Mouse (Mus musculus) liver, embryonic 13.5 days (tissue): ENCODE measurements around the gene Dnajc11. TPM values are rescaled to one million over a fixed set of nuclear protein-coding genes. Genes with fewer than 3 reads are reported as not detected.
A peak's percentile ranks its signal among the peaks of the same experiment; 100 is the strongest.

Experiments used
- ATAC-seq: fragments of 200-750 bp; cut with Nextera tagmentation; 2 replicates; pipeline ENCODE4 v1.8.0; 2017; ENCODE audit warnings: low read depth, mild to moderate bottlenecking, moderate number of reproducible peaks, moderate library complexity
- DNase-seq: peaks from one replicate; pipeline ENCODE4 v3.0.0; 2022
- H3K27ac ChIP-seq: fragments of 300-500 bp; sonication (generic); 2 replicates; pipeline ENCODE4 v1.5.1; 2015; ENCODE audit warnings: moderate library complexity, mild to moderate bottlenecking, inconsistent platforms
- H3K27me3 ChIP-seq: fragments of 300-500 bp; sonication (generic); 2 replicates; pipeline ENCODE4 v1.6.1; 2015; ENCODE audit warnings: mild to moderate bottlenecking, inconsistent platforms
- H3K36me3 ChIP-seq: fragments of 300-500 bp; sonication (generic); 2 replicates; pipeline ENCODE4 v1.6.1; 2015; ENCODE audit warnings: mild to moderate bottlenecking, inconsistent platforms
- H3K4me1 ChIP-seq: fragments of 300-500 bp; sonication (generic); replicated peaks from 2 replicates; pipeline ENCODE4 v1.6.1; 2015; ENCODE audit warnings: inconsistent platforms
- H3K4me2 ChIP-seq: fragments of 300-500 bp; sonication (generic); 2 replicates; pipeline ENCODE4 v1.6.1; 2015; ENCODE audit warnings: inconsistent platforms, mild to moderate bottlenecking, moderate library complexity
- H3K4me3 ChIP-seq: fragments of 300-500 bp; sonication (generic); replicated peaks from 2 replicates; pipeline ENCODE4 v1.5.1; 2015; ENCODE audit warnings: mild to moderate bottlenecking, inconsistent platforms
- H3K9ac ChIP-seq: fragments of 300-500 bp; sonication (generic); 2 replicates; pipeline ENCODE4 v1.6.1; 2015; ENCODE audit warnings: mild to moderate bottlenecking, inconsistent platforms
- H3K9me3 ChIP-seq: fragments of 300-500 bp; sonication (generic); replicated peaks from 2 replicates; pipeline ENCODE4 v1.6.1; 2016; ENCODE audit warnings: inconsistent platforms
- WGBS: fragments of 180-500 bp; shearing (Covaris S2); methylation state at CpG from one replicate; pipeline ENCODE4 v1.1.7; 2015; ENCODE audit not compliant: insufficient replicate concordance; 5-methylcytosine and 5-hydroxymethylcytosine counted together
- polyA plus RNA-seq: library from polyadenylated mRNA; unstranded; fragments of >200 nt; fragmentation: Nextera tagmentation; extraction: Ambion mirVana; gene quantifications from 2 replicates; pipeline ENCODE4 v1.2.1, GENCODE M21; 2015

Gene Dnajc11
- polyA plus RNA-seq, 1 experiment from 2014 or later, result 58.3 TPM

GRCm38 (mm10) chr4:151960513-151960854 is 27.0 kb downstream of the Dnajc11 start:
- DNase-seq, result peak; percentile 89
- Histone ChIP-seq H3K36me3 (peaks cover 84% of the 10 kb centered on the region), H3K4me1 (peaks cover 84% of the 10 kb centered on the region), H3K27ac (peak overlapping the region; percentile 99), H3K9me3 (no peaks in the 10 kb centered on the region), H3K4me2 (peak overlapping the region; percentile 58), H3K9ac (peak overlapping the region; percentile 74), H3K27me3 (no peaks in the 10 kb centered on the region), H3K4me3 (peak overlapping the region; percentile 6; the same call in 1 of the 2 replicates)
- WGBS, result 15% methylated on average over 3 of the region's 3 CpGs
- peak; percentile 94 for ATAC-seq

GRCm38 (mm10) chr4:151962817-151963216 is 29.3 kb downstream of the Dnajc11 start:
- WGBS, result 23% methylated on average over 3 of the region's 3 CpGs
- DNase-seq (peak; percentile 41), ATAC-seq (peak; percentile 53)
- Histone ChIP-seq H3K4me2 (peak overlapping the region; percentile 46), H3K4me1 (peaks cover 61% of the 10 kb centered on the region), H3K9me3 (no peaks in the 10 kb centered on the region), H3K27me3 (no peaks in the 10 kb centered on the region), H3K4me3 (no peak overlapping the region), H3K27ac (peak overlapping the region; percentile 99), H3K36me3 (peaks cover 85% of the 10 kb centered on the region), H3K9ac (peak overlapping the region; percentile 74)

GRCm38 (mm10) chr4:151968204-151968921 is 34.9 kb downstream of the Dnajc11 start:
- H3K27me3 ChIP-seq, result no peaks in the 10 kb centered on the region
- WGBS, result 92% methylated on average over 26 of the region's 26 CpGs
- H3K4me1 ChIP-seq, result peaks cover 31% of the 10 kb centered on the region
- ATAC-seq (no peak), DNase-seq (no peak)
- no peaks in the 10 kb centered on the region for H3K9me3 ChIP-seq
- H3K4me2 ChIP-seq, result no peak overlapping the region
- H3K36me3 ChIP-seq, result peaks cover 94% of the 10 kb centered on the region
- peak overlapping the region; percentile 40 for H3K27ac ChIP-seq
- H3K9ac ChIP-seq, result no peak overlapping the region
- H3K4me3 ChIP-seq, result no peak overlapping the region

GRCm38 (mm10) chr4:151972221-151972967 is 38.9 kb downstream of the Dnajc11 start:
- ATAC-seq (no peak), DNase-seq (no peak)
- Histone ChIP-seq H3K4me1 (peaks cover 24% of the 10 kb centered on the region), H3K27me3 (no peaks in the 10 kb centered on the region), H3K9ac (0 out of 2 replicates have a peak overlapping the region, but pooled peaks have one; percentile 44), H3K4me2 (no peak overlapping the region), H3K4me3 (no peak overlapping the region), H3K27ac (peak overlapping the region; percentile 74), H3K36me3 (peaks cover 96% of the 10 kb centered on the region), H3K9me3 (no peaks in the 10 kb centered on the region)
- WGBS, result 73% methylated on average over 10 of the region's 10 CpGs

- Histone ChIP-seq H3K9ac (no peak overlapping the region), H3K4me2 (no peak overlapping the region), H3K9me3 (no peaks in the 10 kb centered on the region), H3K4me3 (no peak overlapping the region), H3K36me3 (peaks cover 97% of the 10 kb centered on the region), H3K27me3 (no peaks in the 10 kb centered on the region), H3K4me1 (peaks cover 26% of the 10 kb centered on the region), H3K27ac (no peak overlapping the region)
- WGBS, result 75% methylated on average over 3 of the region's 3 CpGs
- DNase-seq (no peak), ATAC-seq (peak; percentile 1; the same call in 1 of the 2 replicates)
These were observed 42.0 kb downstream of the Dnajc11 start for GRCm38 (mm10) chr4:151975441-151975840.

- H3K4me2 ChIP-seq, result no peak overlapping the region
- DNase-seq (peak; percentile 65), ATAC-seq (no peak)
- no peak overlapping the region for H3K9ac ChIP-seq
- no peak overlapping the region for H3K27ac ChIP-seq
- H3K36me3 ChIP-seq, result peaks cover 95% of the 10 kb centered on the region
- 38% methylated on average over 10 of the region's 10 CpGs for WGBS
- H3K4me3 ChIP-seq, result no peak overlapping the region
- peaks cover 17% of the 10 kb centered on the region for H3K4me1 ChIP-seq
- no peaks in the 10 kb centered on the region for H3K27me3 ChIP-seq
- H3K9me3 ChIP-seq, result no peaks in the 10 kb centered on the region
These were observed 44.3 kb downstream of the Dnajc11 start for GRCm38 (mm10) chr4:151977748-151978147.

- H3K27ac ChIP-seq, result no peak overlapping the region
- peaks cover 72% of the 10 kb centered on the region for H3K36me3 ChIP-seq
- H3K4me2 ChIP-seq, result no peak overlapping the region
- H3K9me3 ChIP-seq, result no peaks in the 10 kb centered on the region
- H3K27me3 ChIP-seq, result no peaks in the 10 kb centered on the region
- peaks cover 30% of the 10 kb centered on the region for H3K4me1 ChIP-seq
- no peak for DNase-seq
- no peak overlapping the region for H3K4me3 ChIP-seq
- no peak overlapping the region for H3K9ac ChIP-seq
- 86% methylated on average over 8 of the region's 8 CpGs for WGBS
- no peak for ATAC-seq
These were observed 47.2 kb downstream of the Dnajc11 start for GRCm38 (mm10) chr4:151980699-151981098.

GRCm38 (mm10) chr4:151981363-151981762 is 47.9 kb downstream of the Dnajc11 start:
- no peak overlapping the region; the same call in 1 of the 2 replicates for H3K27ac ChIP-seq
- H3K27me3 ChIP-seq, result no peaks in the 10 kb centered on the region
- H3K9me3 ChIP-seq, result no peaks in the 10 kb centered on the region
- no peak overlapping the region for H3K4me2 ChIP-seq
- ATAC-seq (peak; percentile 54), DNase-seq (peak; percentile 69)
- 19% methylated on average over 5 of the region's 5 CpGs for WGBS
- no peak overlapping the region for H3K4me3 ChIP-seq
- H3K36me3 ChIP-seq, result peaks cover 66% of the 10 kb centered on the region
- H3K4me1 ChIP-seq, result peaks cover 36% of the 10 kb centered on the region
- no peak overlapping the region for H3K9ac ChIP-seq

GRCm38 (mm10) chr4:151983043-151983442 is 49.6 kb downstream of the Dnajc11 start:
- Histone ChIP-seq H3K27me3 (no peaks in the 10 kb centered on the region), H3K9ac (no peak overlapping the region), H3K9me3 (no peaks in the 10 kb centered on the region), H3K27ac (0 out of 2 replicates have a peak overlapping the region, but pooled peaks have one; percentile 5), H3K36me3 (peaks cover 50% of the 10 kb centered on the region), H3K4me3 (no peak overlapping the region), H3K4me2 (no peak overlapping the region), H3K4me1 (peaks cover 46% of the 10 kb centered on the region)
- ATAC-seq (no peak), DNase-seq (no peak)
- WGBS, result 54% methylated on average over 17 of the region's 17 CpGs

GRCm38 (mm10) chr4:151983560-151983959 is 50.1 kb downstream of the Dnajc11 start:
- peaks cover 46% of the 10 kb centered on the region for H3K36me3 ChIP-seq
- H3K27me3 ChIP-seq, result no peaks in the 10 kb centered on the region
- no peaks in the 10 kb centered on the region for H3K9me3 ChIP-seq
- DNase-seq, result no peak
- peaks cover 50% of the 10 kb centered on the region for H3K4me1 ChIP-seq
- H3K4me3 ChIP-seq, result no peak overlapping the region
- no peak for ATAC-seq
- H3K4me2 ChIP-seq, result no peak overlapping the region
- WGBS, result 28% methylated on average over 9 of the region's 9 CpGs
- H3K9ac ChIP-seq, result no peak overlapping the region; the same call in 1 of the 2 replicates
- no peak overlapping the region for H3K27ac ChIP-seq

- no peak overlapping the region for H3K9ac ChIP-seq
- no peak overlapping the region for H3K4me3 ChIP-seq
- no peak overlapping the region for H3K4me2 ChIP-seq
- H3K9me3 ChIP-seq, result no peaks in the 10 kb centered on the region
- ATAC-seq, result no peak
- 0 out of 2 replicates have a peak, but pooled peaks cover under 1% of the 10 kb centered on the region for H3K27me3 ChIP-seq
- H3K36me3 ChIP-seq, result peaks cover 31% of the 10 kb centered on the region
- 47% methylated on average over 10 of the region's 10 CpGs for WGBS
- no peak for DNase-seq
- peaks cover 57% of the 10 kb centered on the region for H3K4me1 ChIP-seq
- no peak overlapping the region for H3K27ac ChIP-seq
These were observed 52.4 kb downstream of the Dnajc11 start for GRCm38 (mm10) chr4:151985886-151986285.
